Mouse (Mus musculus) stomach, embryonic 16.5 days (tissue): ENCODE data around the gene Psmd10. TPM values are rescaled to one million over a fixed set of nuclear protein-coding genes. Genes with fewer than 3 reads are reported as not detected.
A peak's percentile ranks its signal among the peaks of the same experiment; 100 is the strongest.

Experiments used
- ATAC-seq: fragments of 200-750 bp; cut with Nextera tagmentation; 2 replicates; pipeline ENCODE4 v1.8.0; 2017; ENCODE audit warnings: moderate number of reproducible peaks, moderate TSS enrichment; ENCODE audit not compliant: insufficient read depth, low FRiP score
- H3K27ac ChIP-seq: fragments of 300-500 bp; sonication (generic); 2 replicates; pipeline ENCODE4 v1.5.1; 2014; ENCODE audit warnings: low read length
- H3K27me3 ChIP-seq: fragments of 300-500 bp; sonication (generic); 2 replicates; pipeline ENCODE4 v1.6.1; 2014; ENCODE audit warnings: low read length, control low read depth, mixed read lengths; ENCODE audit not compliant: control insufficient read depth, insufficient read depth
- H3K36me3 ChIP-seq: fragments of 300-500 bp; sonication (generic); 2 replicates; pipeline ENCODE4 v1.6.1; 2014; ENCODE audit warnings: low read length; ENCODE audit not compliant: control insufficient read depth, insufficient read depth
- H3K4me1 ChIP-seq: fragments of 300-500 bp; sonication (generic); 2 replicates; pipeline ENCODE4 v1.6.1; 2014; ENCODE audit warnings: low read length, control low read depth, mixed read lengths; ENCODE audit not compliant: control insufficient read depth, insufficient read depth
- H3K4me2 ChIP-seq: fragments of 300-500 bp; sonication (generic); 2 replicates; pipeline ENCODE4 v1.6.1; 2014; ENCODE audit warnings: low read depth, low read length, mixed read lengths
- H3K4me3 ChIP-seq: fragments of 300-500 bp; sonication (generic); replicated peaks from 2 replicates; pipeline ENCODE4 v1.5.1; 2014; ENCODE audit warnings: mild to moderate bottlenecking, low read length
- H3K9ac ChIP-seq: fragments of 300-500 bp; sonication (generic); 2 replicates; pipeline ENCODE4 v1.6.1; 2014; ENCODE audit warnings: low read length
- H3K9me3 ChIP-seq: fragments of 300-500 bp; sonication (generic); replicated peaks from 2 replicates; pipeline ENCODE4 v1.6.1; 2016; ENCODE audit warnings: low read length, control low read depth; ENCODE audit not compliant: control insufficient read depth
- WGBS: fragments of 180-500 bp; shearing (Covaris S2); extraction: QIAGEN DNeasy Blood & Tissue Kit; methylation state at CpG from one replicate; pipeline ENCODE4 v1.1.7; 2014; 5-methylcytosine and 5-hydroxymethylcytosine counted together
- polyA plus RNA-seq: library from polyadenylated mRNA; unstranded; fragments of >200 nt; fragmentation: Nextera tagmentation; extraction: Ambion mirVana; gene quantifications from 2 replicates; pipeline ENCODE4 v1.2.1, GENCODE M21; 2015

The Psmd10 gene
- polyA plus RNA-seq, 1 experiment from 2014 or later: 44.8 TPM

GRCm38 (mm10) chrX:140903487-140903886 is 53.0 kb downstream of the Psmd10 start:
- 58% methylated on average over 3 of the region's 3 CpGs for WGBS
- H3K36me3 ChIP-seq: no peaks in the 10 kb centered on the region
- ATAC-seq: peak; percentile 90
- H3K4me3 ChIP-seq: no peak overlapping the region
- H3K9me3 ChIP-seq: no peaks in the 10 kb centered on the region
- H3K27ac ChIP-seq: no peak overlapping the region
- no peaks in the 10 kb centered on the region for H3K4me1 ChIP-seq
- peaks cover 9% of the 10 kb centered on the region; the same call in 1 of the 2 replicates for H3K27me3 ChIP-seq
- H3K4me2 ChIP-seq: no peak overlapping the region
- no peak overlapping the region for H3K9ac ChIP-seq

Other genes with a start within 250 kb of the Psmd10 start
- not detected in 2 replicates for gene Tex13b, start 143.3 kb downstream of the Psmd10 start, polyA plus RNA-seq
- 46.8 and 67.5 TPM in 2 replicates for gene Vsig1, start 49.1 kb downstream of the Psmd10 start, polyA plus RNA-seq
- 19.5 and 20.2 TPM in 2 replicates for gene Atg4a, start 179 bp upstream of the Psmd10 start, polyA plus RNA-seq